Mouse (Mus musculus) cerebellum, adult 2 months (tissue): ENCODE measurements around the gene Ltbp1.

Source experiments
- CTCF ChIP-seq: fragments of 200-500 bp; IDR thresholded peaks from 2 replicates; pipeline ENCODE4 v1.5.1; 2011; ENCODE audit warnings: low read depth, mild to moderate bottlenecking, control low read depth, low read length, moderate library complexity, borderline replicate concordance; ENCODE audit not compliant: insufficient read depth
- POLR2A ChIP-seq: fragments of 200-500 bp; IDR thresholded peaks from 2 replicates; pipeline ENCODE4 v1.6.1; 2011; ENCODE audit warnings: low read length, control low read depth, borderline replicate concordance; ENCODE audit not compliant: insufficient read depth

GRCm38 (mm10) chr17:75161931-75162330, 156.6 kb downstream of the Ltbp1 start:
- TF ChIP-seq CTCF (no peak), POLR2A (no peak)
